Mouse (Mus musculus) lung, embryonic 16.5 days (tissue): ENCODE data around the gene Fis1. TPM values are rescaled to one million over a fixed set of nuclear protein-coding genes. Genes with fewer than 3 reads are reported as not detected.

Experiments
- ATAC-seq: fragments of 200-750 bp; cut with Nextera tagmentation; 2 replicates; pipeline ENCODE4 v1.8.0; 2017; ENCODE audit warnings: low read depth, mild to moderate bottlenecking, moderate library complexity
- H3K27ac ChIP-seq: fragments of 300-500 bp; sonication (generic); 2 replicates; pipeline ENCODE4 v1.5.1; 2014; ENCODE audit warnings: mild to moderate bottlenecking, control low read depth, low read length
- H3K27me3 ChIP-seq: fragments of 300-500 bp; sonication (generic); 2 replicates; pipeline ENCODE4 v1.6.1; 2014; ENCODE audit warnings: low read depth, low read length, mixed read lengths; ENCODE audit not compliant: control insufficient read depth, insufficient read depth
- H3K36me3 ChIP-seq: fragments of 300-500 bp; sonication (generic); 2 replicates; pipeline ENCODE4 v1.6.1; 2014; ENCODE audit warnings: low read length; ENCODE audit not compliant: control insufficient read depth, insufficient read depth
- H3K4me1 ChIP-seq: fragments of 300-500 bp; sonication (generic); replicated peaks from 2 replicates; pipeline ENCODE4 v1.6.1; 2014; ENCODE audit warnings: low read length, mixed read lengths; ENCODE audit not compliant: control insufficient read depth, insufficient read depth
- H3K4me2 ChIP-seq: fragments of 300-500 bp; sonication (generic); 2 replicates; pipeline ENCODE4 v1.6.1; 2014; ENCODE audit warnings: low read depth, low read length, control low read depth
- H3K4me3 ChIP-seq: fragments of 300-500 bp; sonication (generic); 2 replicates; pipeline ENCODE4 v1.5.1; 2014; ENCODE audit warnings: mild to moderate bottlenecking, low read length, control low read depth
- H3K9ac ChIP-seq: fragments of 300-500 bp; sonication (generic); 2 replicates; pipeline ENCODE4 v1.6.1; 2014; ENCODE audit warnings: low read length, control low read depth
- H3K9me3 ChIP-seq: fragments of 300-500 bp; sonication (generic); 2 replicates; pipeline ENCODE4 v1.6.1; 2016; ENCODE audit warnings: low read length; ENCODE audit not compliant: control insufficient read depth
- WGBS: fragments of 180-500 bp; shearing (Covaris S2); extraction: QIAGEN DNeasy Blood & Tissue Kit; methylation state at CpG from one replicate; pipeline ENCODE4 v1.1.7; 2014; 5-methylcytosine and 5-hydroxymethylcytosine counted together
- polyA plus RNA-seq: library from polyadenylated mRNA; unstranded; fragments of >200 nt; fragmentation: Nextera tagmentation; extraction: Ambion mirVana; gene quantifications from 2 replicates; pipeline ENCODE4 v1.2.1, GENCODE M21; 2015

Fis1 gene
- polyA plus RNA-seq, 1 experiment from 2014 or later = 286 TPM

DNA sequence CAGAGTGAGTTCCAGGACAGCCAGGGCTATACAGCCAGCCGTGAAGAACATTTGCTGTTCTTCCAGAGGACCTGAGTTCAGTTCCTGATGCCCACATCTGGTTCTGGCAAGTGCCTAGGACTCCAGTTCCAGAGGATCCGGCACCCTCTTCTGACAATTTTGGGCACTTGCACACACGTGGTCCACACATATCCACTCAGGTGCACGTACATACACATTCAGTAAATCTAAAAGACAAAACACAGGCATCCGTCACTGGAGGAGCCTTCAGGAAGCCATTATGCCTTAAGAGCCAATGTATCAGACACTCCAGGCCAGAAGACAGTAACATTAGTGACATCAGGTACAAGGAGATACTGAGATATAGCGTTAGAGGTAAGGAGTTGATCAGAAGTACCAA is 2.6 kb upstream of the Fis1 start:
- no peak overlapping the region for H3K4me2 ChIP-seq
- WGBS = 83% methylated on average over 6 of the region's 6 CpGs

DNA sequence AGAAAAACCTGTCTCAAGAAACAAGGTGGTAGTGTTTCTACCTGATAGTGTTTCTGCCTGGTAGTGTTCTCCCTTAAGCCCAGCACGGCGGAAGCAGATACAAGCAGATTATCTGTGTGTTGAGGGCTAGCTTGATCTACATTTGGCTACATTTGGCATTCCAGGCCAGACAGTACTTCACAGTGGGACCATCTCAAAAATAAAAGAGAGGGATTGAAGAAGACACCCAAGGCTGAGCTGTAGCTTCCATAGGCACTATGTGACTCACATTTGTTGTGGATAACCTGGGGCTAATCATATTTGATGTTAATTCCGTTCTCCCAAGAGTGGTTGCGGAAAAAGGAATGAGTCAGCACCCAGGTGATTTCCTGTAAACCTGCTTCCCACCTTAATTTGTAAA is 922 bp upstream of the Fis1 start:
- Histone ChIP-seq H3K27ac (no peak overlapping the region), H3K4me2 (no peak overlapping the region), H3K9ac (no peak overlapping the region), H3K4me1 (peaks cover 9% of the 10 kb centered on the region), H3K4me3 (no peak overlapping the region), H3K36me3 (no peaks in the 10 kb centered on the region), H3K27me3 (no peaks in the 10 kb centered on the region), H3K9me3 (no peaks in the 10 kb centered on the region)
- ATAC-seq = no peak
- 68% methylated on average over 4 of the region's 4 CpGs for WGBS

More for the DNA sequence above, 2.6 kb upstream of the Fis1 start:
- no peak overlapping the region for H3K9ac ChIP-seq
- peaks cover 5% of the 10 kb centered on the region for H3K4me1 ChIP-seq
- no peaks in the 10 kb centered on the region for H3K36me3 ChIP-seq
- no peak overlapping the region for H3K4me3 ChIP-seq
- no peaks in the 10 kb centered on the region for H3K9me3 ChIP-seq
- H3K27me3 ChIP-seq = no peaks in the 10 kb centered on the region
- no peak overlapping the region for H3K27ac ChIP-seq
- no peak for ATAC-seq

DNA sequence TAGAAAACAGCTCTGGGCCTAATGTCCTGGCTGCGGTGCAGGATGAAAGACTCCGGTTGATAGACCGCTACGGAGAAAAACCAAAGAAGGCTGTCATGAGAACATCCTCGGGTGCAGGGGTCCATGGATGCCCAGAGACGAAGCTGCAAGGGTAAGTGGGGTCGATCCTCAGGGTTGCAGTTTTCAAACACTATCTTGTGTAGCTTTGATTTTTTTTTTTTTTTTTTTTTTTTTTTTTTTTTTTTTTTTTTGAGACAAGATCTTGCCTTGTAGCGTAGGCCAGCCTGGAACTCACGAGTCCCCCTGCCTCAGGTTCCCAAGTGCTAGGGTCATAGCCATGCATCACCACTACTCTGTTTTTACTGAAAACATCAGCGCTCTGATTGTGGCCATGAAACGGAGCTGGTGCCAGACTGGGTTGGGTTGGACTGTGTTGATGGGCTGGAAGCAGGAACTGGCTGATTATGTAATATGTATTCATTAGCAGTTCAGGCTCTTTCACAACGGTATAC is 421 bp downstream of the Fis1 start:
- under 1% methylated on average over 12 of the region's 12 CpGs for WGBS
- Histone ChIP-seq H3K9me3 (no peaks in the 10 kb centered on the region), H3K9ac (peak overlapping the region; percentile 87), H3K4me2 (peak overlapping the region; percentile 68), H3K27ac (peak overlapping the region; percentile 67), H3K27me3 (no peaks in the 10 kb centered on the region), H3K4me3 (peak overlapping the region; percentile 89), H3K4me1 (peaks cover 11% of the 10 kb centered on the region), H3K36me3 (no peaks in the 10 kb centered on the region)
- ATAC-seq = peak; percentile 37

DNA sequence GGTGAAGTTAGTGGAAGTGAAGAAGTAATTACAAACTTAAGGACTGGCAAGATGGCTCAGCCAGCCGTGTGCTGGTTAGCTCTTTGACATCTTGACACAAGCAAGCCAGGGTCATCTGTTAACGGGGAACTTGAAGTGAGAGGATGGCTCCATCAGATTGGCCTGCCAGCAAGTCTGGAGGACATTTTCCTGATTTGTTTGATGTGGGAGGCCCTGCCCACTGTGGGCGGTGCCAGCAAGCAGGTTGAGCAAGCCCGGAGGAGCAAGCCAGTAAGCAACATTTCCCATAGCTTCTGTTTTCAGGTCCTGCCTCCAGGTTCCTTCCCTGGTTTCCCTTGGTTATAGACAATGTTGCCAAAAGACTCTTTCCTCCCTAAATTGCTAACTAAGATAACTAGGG is 2.5 kb downstream of the Fis1 start:
- Histone ChIP-seq H3K4me1 (peaks cover 18% of the 10 kb centered on the region), H3K9ac (no peak overlapping the region), H3K4me3 (no peak overlapping the region), H3K27ac (no peak overlapping the region), H3K27me3 (no peaks in the 10 kb centered on the region), H3K36me3 (no peaks in the 10 kb centered on the region), H3K4me2 (no peak overlapping the region), H3K9me3 (no peaks in the 10 kb centered on the region)
- 70% methylated on average over 4 of the region's 4 CpGs for WGBS
- no peak for ATAC-seq

- Histone ChIP-seq H3K4me1 (peaks cover 23% of the 10 kb centered on the region), H3K4me3 (no peak overlapping the region), H3K27ac (no peak overlapping the region), H3K4me2 (no peak overlapping the region), H3K27me3 (no peaks in the 10 kb centered on the region), H3K36me3 (no peaks in the 10 kb centered on the region), H3K9me3 (no peaks in the 10 kb centered on the region), H3K9ac (no peak overlapping the region)
- 60% methylated on average over 1 of the region's 1 CpGs for whole genome bisulfite sequencing
- no peak for ATAC-seq
Measured at GRCm38 (mm10) chr5:136957250-136957649, 4.2 kb downstream of the Fis1 start.

DNA sequence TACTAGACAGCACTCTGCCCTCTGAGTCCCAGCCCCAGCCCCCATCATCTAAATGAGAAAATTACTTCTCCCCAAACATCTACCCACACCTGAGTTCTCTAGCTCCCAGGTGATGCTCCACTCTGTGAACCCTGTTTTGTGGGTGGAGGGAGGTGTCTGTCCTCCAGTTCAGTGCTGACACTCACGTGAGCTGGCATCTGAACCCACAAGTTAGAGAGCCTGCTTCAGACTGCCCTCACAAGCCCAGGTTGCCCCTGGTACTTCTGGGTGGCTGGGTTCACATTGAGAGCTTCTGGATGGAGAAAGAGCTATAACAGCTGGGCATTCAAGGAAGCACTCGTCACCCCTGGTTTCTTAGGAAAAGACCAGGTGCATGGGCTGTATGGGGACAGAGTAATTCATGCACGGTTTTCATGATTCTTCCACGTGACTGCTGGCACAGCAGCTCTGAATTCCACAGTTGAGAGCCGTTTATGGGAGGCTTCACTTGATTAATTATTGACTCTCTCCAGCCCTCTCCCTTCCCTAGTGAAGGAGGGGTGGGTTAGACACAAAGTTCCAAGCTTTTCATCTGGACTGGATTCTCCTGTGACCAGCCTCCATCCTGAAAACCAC is 6.0 kb downstream of the Fis1 start:
- Histone ChIP-seq H3K4me1 (peaks cover 27% of the 10 kb centered on the region), H3K9ac (peak overlapping the region; percentile 17; the same call in 1 of the 2 replicates), H3K27me3 (no peaks in the 10 kb centered on the region), H3K4me3 (no peak overlapping the region), H3K36me3 (peaks cover 9% of the 10 kb centered on the region), H3K9me3 (no peaks in the 10 kb centered on the region), H3K27ac (peak overlapping the region; percentile 90), H3K4me2 (peak overlapping the region; percentile 24; the same call in 1 of the 2 replicates)
- WGBS = 37% methylated on average over 5 of the region's 5 CpGs
- peak; percentile 44 for ATAC-seq

- H3K36me3 ChIP-seq = peaks cover 15% of the 10 kb centered on the region
- H3K9me3 ChIP-seq = no peaks in the 10 kb centered on the region
- no peak for ATAC-seq
- H3K27ac ChIP-seq = 0 out of 2 replicates have a peak overlapping the region, but pooled peaks have one; percentile 45
- no peak overlapping the region for H3K4me3 ChIP-seq
- H3K4me1 ChIP-seq = peaks cover 24% of the 10 kb centered on the region
- no peaks in the 10 kb centered on the region for H3K27me3 ChIP-seq
- H3K4me2 ChIP-seq = no peak overlapping the region
- 82% methylated on average over 6 of the region's 6 CpGs for WGBS
- H3K9ac ChIP-seq = no peak overlapping the region
Measured at GRCm38 (mm10) chr5:136960053-136960452, 7.0 kb downstream of the Fis1 start.

- Histone ChIP-seq H3K4me1 (peaks cover 29% of the 10 kb centered on the region), H3K36me3 (peaks cover 24% of the 10 kb centered on the region), H3K9me3 (no peaks in the 10 kb centered on the region), H3K4me2 (peak overlapping the region; percentile 63), H3K4me3 (peak overlapping the region; percentile 66), H3K27me3 (no peaks in the 10 kb centered on the region), H3K27ac (peak overlapping the region; percentile 48; the same call in 1 of the 2 replicates), H3K9ac (peak overlapping the region; percentile 72)
- ATAC-seq = peak; percentile 9
- 28% methylated on average over 5 of the region's 5 CpGs for WGBS
Measured at GRCm38 (mm10) chr5:136961334-136961982, 8.4 kb downstream of the Fis1 start.

DNA sequence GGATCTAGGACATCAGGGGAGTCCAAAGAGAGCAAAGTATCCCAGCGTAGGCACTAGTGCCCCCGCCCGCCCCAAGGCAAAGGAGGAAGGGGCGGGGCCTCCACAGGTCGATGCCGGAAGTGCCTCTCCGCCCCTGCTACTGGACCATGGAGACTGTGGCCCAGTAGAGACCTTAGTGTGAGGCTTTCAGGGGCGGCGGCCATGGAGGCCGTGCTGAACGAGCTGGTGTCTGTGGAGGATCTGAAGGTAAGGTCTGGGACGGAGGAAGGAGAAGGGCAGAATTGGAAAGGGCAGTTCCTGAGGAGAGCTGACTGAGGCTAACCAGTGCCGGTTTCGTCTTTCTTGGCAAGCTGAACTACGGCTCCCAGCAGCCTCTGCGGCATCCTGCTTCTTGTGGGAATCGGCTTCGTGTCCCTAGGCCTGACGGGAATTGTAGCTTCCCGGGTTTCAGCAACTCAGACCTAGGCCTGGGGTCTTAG is 8.9 kb downstream of the Fis1 start:
- WGBS = 0% methylated on average over 20 of the region's 20 CpGs
- peak overlapping the region; percentile 75 for H3K27ac ChIP-seq
- peaks cover 35% of the 10 kb centered on the region for H3K4me1 ChIP-seq
- ATAC-seq = peak; percentile 91
- H3K9me3 ChIP-seq = no peaks in the 10 kb centered on the region
- H3K4me3 ChIP-seq = peak overlapping the region; percentile 66
- peak overlapping the region; percentile 63 for H3K4me2 ChIP-seq
- peaks cover 24% of the 10 kb centered on the region for H3K36me3 ChIP-seq
- peak overlapping the region; percentile 72 for H3K9ac ChIP-seq
- H3K27me3 ChIP-seq = no peaks in the 10 kb centered on the region
